ENCODE assay signal across 10 mouse cellular contexts in genomic region chr19:40511100-40511439, GRCm38 (mm10). TPM values are rescaled to one million over a fixed set of nuclear protein-coding genes. Genes with fewer than 3 reads are reported as not detected.
DNase-seq lines count a peak whose midpoint lies in the region; ATAC-seq and TF ChIP-seq lines count a peak whose summit lies in the region.
"Had no signal": no experiment of that assay in that cellular context is flagged by ENCODE, and none has a peak within 500 bp of the region (broad histone marks: within the 10 kb centered on the region; RNA-seq: fewer than 3 reads in every experiment).

No protein-coding gene starts in this region.

- DNase-seq in forebrain, embryonic 11.5 days (ENCODE audit: low spot score), result no peak
- DNase-seq in lung, postnatal 10 days, result no peak
- no peak for DNase-seq in frontal cortex, postnatal 25 days (ENCODE audit: low spot score in 2 of 2)
- no peak for DNase-seq in cerebellum, postnatal 10 days
- DNase-seq: left cerebral cortex, postnatal 4 days; thymus, postnatal 4 days had no signal

- no peak for ATAC-seq in forebrain, embryonic 13.5 days
- ATAC-seq in forebrain, embryonic 11.5 days (replicated peaks; ENCODE audit: low FRiP score), result no peak
- ATAC-seq in lung, embryonic 15.5 days (ENCODE audit: borderline replicate concordance, extremely low read depth, low FRiP score, low TSS enrichment), result no peak
- ATAC-seq in intestine, postnatal 0 days, result no peak

- no peak for TF ChIP-seq CTCF in intestine, postnatal 0 days (IDR thresholded peaks at IDR 0.05; ENCODE audit: low read depth)
- no peak for TF ChIP-seq CTCF in small intestine, adult 2 months (IDR thresholded peaks at IDR 0.05; ENCODE audit: extremely low read depth, insufficient read length, insufficient replicate concordance, low read depth, low read length)

- no peak overlapping the region for H3K27ac ChIP-seq in forebrain, embryonic 13.5 days
- H3K27ac ChIP-seq in forebrain, embryonic 11.5 days (ENCODE audit: low read depth, low read length), result no peak overlapping the region
- H3K27ac ChIP-seq in lung, embryonic 15.5 days, result 0 out of 2 replicates have a peak overlapping the region, but pooled peaks have one; percentile 20
- no peak overlapping the region for H3K27ac ChIP-seq in intestine, postnatal 0 days (ENCODE audit: low read depth, low read length)
- H3K27ac ChIP-seq in small intestine, adult 2 months (ENCODE audit: insufficient read depth, low read depth, low read length), result peak overlapping the region; percentile 42

- whole genome bisulfite sequencing in forebrain, embryonic 13.5 days, result 76% methylated on average over 8 of the region's 8 CpGs
- 79% methylated on average over 8 of the region's 8 CpGs for WGBS in forebrain, embryonic 11.5 days
- WGBS in lung, embryonic 15.5 days, result 45% methylated on average over 8 of the region's 8 CpGs
- WGBS in intestine, postnatal 0 days, result 70% methylated on average over 8 of the region's 8 CpGs
- WGBS in small intestine, adult 2 months, result 83% methylated on average over 8 of the region's 8 CpGs

- H3K9ac ChIP-seq in forebrain, embryonic 13.5 days, result 0 out of 2 replicates have a peak overlapping the region, but pooled peaks have one; percentile 13
- H3K9ac ChIP-seq in forebrain, embryonic 11.5 days (ENCODE audit: low read length), result no peak overlapping the region
- 0 out of 2 replicates have a peak overlapping the region, but pooled peaks have one; percentile 7 for H3K9ac ChIP-seq in lung, embryonic 15.5 days
- peak overlapping the region; percentile 22; the same call in 1 of the 2 replicates for H3K9ac ChIP-seq in intestine, postnatal 0 days (ENCODE audit: low read depth, low read length)

- peaks cover 32% of the 10 kb centered on the region for H3K4me1 ChIP-seq in forebrain, embryonic 13.5 days
- H3K4me1 ChIP-seq in forebrain, embryonic 11.5 days (replicated peaks; ENCODE audit: control insufficient read depth, insufficient read depth, low read length), result peaks cover 2% of the 10 kb centered on the region; the same call in 1 of the 2 replicates
- H3K4me1 ChIP-seq in lung, embryonic 15.5 days, result peaks cover 33% of the 10 kb centered on the region
- H3K4me1 ChIP-seq in intestine, postnatal 0 days (replicated peaks; ENCODE audit: control insufficient read depth, insufficient read depth, low read length), result 0 out of 2 replicates have a peak, but pooled peaks cover 3% of the 10 kb centered on the region
- H3K4me1 ChIP-seq in small intestine, adult 2 months (ENCODE audit: control insufficient read depth, insufficient read depth, insufficient read length, low read length), result peaks cover 5% of the 10 kb centered on the region; the same call in 1 of the 2 replicates

- H3K9me3 ChIP-seq in forebrain, embryonic 13.5 days (replicated peaks), result no peaks in the 10 kb centered on the region
- H3K9me3 ChIP-seq in forebrain, embryonic 11.5 days (ENCODE audit: control insufficient read depth, low read length), result no peaks in the 10 kb centered on the region
- H3K9me3 ChIP-seq in lung, embryonic 15.5 days, result no peaks in the 10 kb centered on the region
- H3K9me3 ChIP-seq in intestine, postnatal 0 days (ENCODE audit: control insufficient read depth), result no peaks in the 10 kb centered on the region

- H3K4me3 ChIP-seq in forebrain, embryonic 13.5 days, result 0 out of 2 replicates have a peak overlapping the region, but pooled peaks have one; percentile 15
- no peak overlapping the region for H3K4me3 ChIP-seq in forebrain, embryonic 11.5 days (ENCODE audit: low read depth, low read length)
- 0 out of 2 replicates have a peak overlapping the region, but pooled peaks have one; percentile 0 for H3K4me3 ChIP-seq in lung, embryonic 15.5 days
- H3K4me3 ChIP-seq in intestine, postnatal 0 days (ENCODE audit: low read depth, low read length), result no peak overlapping the region
- no peak overlapping the region for H3K4me3 ChIP-seq in small intestine, adult 2 months (ENCODE audit: low read depth, low read length)

- H3K4me2 ChIP-seq in forebrain, embryonic 13.5 days, result peak overlapping the region; percentile 85
- H3K4me2 ChIP-seq in forebrain, embryonic 11.5 days (ENCODE audit: low read depth, low read length, severe bottlenecking), result no peak overlapping the region
- H3K4me2 ChIP-seq in lung, embryonic 15.5 days, result peak overlapping the region; percentile 92
- peak overlapping the region; percentile 90 for H3K4me2 ChIP-seq in intestine, postnatal 0 days (replicated peaks; ENCODE audit: low read depth)

- no peaks in the 10 kb centered on the region for H3K36me3 ChIP-seq in forebrain, embryonic 13.5 days (ENCODE audit: poor library complexity, severe bottlenecking)
- no peaks in the 10 kb centered on the region for H3K36me3 ChIP-seq in forebrain, embryonic 11.5 days (ENCODE audit: control insufficient read depth, insufficient read depth, low read length)
- H3K36me3 ChIP-seq in lung, embryonic 15.5 days, result no peaks in the 10 kb centered on the region
- H3K36me3 ChIP-seq in intestine, postnatal 0 days (ENCODE audit: control insufficient read depth, insufficient read depth), result no peaks in the 10 kb centered on the region
- H3K36me3 ChIP-seq in small intestine, adult 2 months (ENCODE audit: control insufficient read depth, insufficient read depth, low read length), result no peaks in the 10 kb centered on the region

- TF ChIP-seq POLR2A in small intestine, adult 2 months (IDR thresholded peaks at IDR 0.05; ENCODE audit: low read depth, low read length), result no peak

- no peaks in the 10 kb centered on the region for H3K27me3 ChIP-seq in forebrain, embryonic 13.5 days
- H3K27me3 ChIP-seq in forebrain, embryonic 11.5 days (ENCODE audit: control insufficient read depth, insufficient read depth, low read length), result no peaks in the 10 kb centered on the region
- no peaks in the 10 kb centered on the region for H3K27me3 ChIP-seq in lung, embryonic 15.5 days
- H3K27me3 ChIP-seq in intestine, postnatal 0 days (replicated peaks; ENCODE audit: control insufficient read depth, insufficient read depth, low read length), result no peaks in the 10 kb centered on the region
- no peaks in the 10 kb centered on the region for H3K27me3 ChIP-seq in small intestine, adult 2 months (ENCODE audit: control insufficient read depth, insufficient read depth, low read length)

RNA-seq across cellular contexts. Expression of gene Sorbs1, which starts 2.5 kb away (rescaled TPM):
- 84.1 and 84.9 TPM in 2 replicates for polyA plus RNA-seq in forebrain, embryonic 13.5 days (2015; fragmentation: Nextera tagmentation; extraction: Ambion mirVana)
- polyA plus RNA-seq in forebrain, embryonic 11.5 days (2014; fragmentation: Nextera tagmentation; extraction: Ambion mirVana), result 62.3 and 66.0 TPM in 2 replicates
- polyA plus RNA-seq in lung, embryonic 15.5 days (2015; fragmentation: Nextera tagmentation; extraction: Ambion mirVana), result 44.8 and 45.6 TPM in 2 replicates
- 73.8 and 86.2 TPM in 2 replicates for polyA plus RNA-seq in intestine, postnatal 0 days (2015; fragmentation: Nextera tagmentation; extraction: Ambion mirVana)
- polyA plus RNA-seq in small intestine, adult 2 months (2012; rRNA removed), result 8.8 and 13.2 TPM in 2 replicates

Comparison
In these comparisons a context has a peak if more than half of its experiments do, and no peak if none do; other contexts are left out.
1. H3K4me3 ChIP-seq: peak in forebrain, embryonic 13.5 days (single experiment) and lung, embryonic 15.5 days (single experiment); none in forebrain, embryonic 11.5 days (single experiment), intestine, postnatal 0 days (single experiment) and small intestine, adult 2 months (single experiment).
2. H3K27ac ChIP-seq: peak in lung, embryonic 15.5 days (single experiment) and small intestine, adult 2 months (single experiment); none in forebrain, embryonic 13.5 days (single experiment), forebrain, embryonic 11.5 days (single experiment) and intestine, postnatal 0 days (single experiment).